Mouse (Mus musculus) neural tube, embryonic 13.5 days (tissue): ENCODE measurements around the gene Kank2. TPM values are rescaled to one million over a fixed set of nuclear protein-coding genes. Genes with fewer than 3 reads are reported as not detected.

Experiments used
- ATAC-seq: fragments of 200-750 bp; cut with Nextera tagmentation; 2 replicates; pipeline ENCODE4 v1.8.0; 2017; ENCODE audit warnings: low read depth, mild to moderate bottlenecking, moderate TSS enrichment, moderate library complexity
- H3K27ac ChIP-seq: fragments of 300-500 bp; sonication (generic); replicated peaks from 2 replicates; pipeline ENCODE4 v1.5.1; 2015; ENCODE audit warnings: moderate library complexity, mild to moderate bottlenecking, inconsistent platforms
- H3K27me3 ChIP-seq: fragments of 300-500 bp; sonication (generic); 2 replicates; pipeline ENCODE4 v1.6.1; 2015; ENCODE audit warnings: mild to moderate bottlenecking, inconsistent platforms
- H3K36me3 ChIP-seq: fragments of 300-500 bp; sonication (generic); 2 replicates; pipeline ENCODE4 v1.6.1; 2015; ENCODE audit warnings: mild to moderate bottlenecking, inconsistent platforms
- H3K4me1 ChIP-seq: fragments of 300-500 bp; sonication (generic); replicated peaks from 2 replicates; pipeline ENCODE4 v1.6.1; 2015; ENCODE audit warnings: inconsistent platforms
- H3K4me2 ChIP-seq: fragments of 300-500 bp; sonication (generic); 2 replicates; pipeline ENCODE4 v1.6.1; 2015; ENCODE audit warnings: inconsistent platforms, mild to moderate bottlenecking, moderate library complexity
- H3K4me3 ChIP-seq: fragments of 300-500 bp; sonication (generic); 2 replicates; pipeline ENCODE4 v1.5.1; 2015; ENCODE audit warnings: mild to moderate bottlenecking, inconsistent platforms
- H3K9ac ChIP-seq: fragments of 300-500 bp; sonication (generic); 2 replicates; pipeline ENCODE4 v1.6.1; 2015; ENCODE audit warnings: moderate library complexity, mild to moderate bottlenecking, inconsistent platforms
- H3K9me3 ChIP-seq: fragments of 300-500 bp; sonication (generic); 2 replicates; pipeline ENCODE4 v1.6.1; 2016; ENCODE audit warnings: inconsistent platforms
- WGBS: fragments of 180-500 bp; shearing (Covaris S2); methylation state at CpG from one replicate; pipeline ENCODE4 v1.1.7; 2015; 5-methylcytosine and 5-hydroxymethylcytosine counted together
- polyA plus RNA-seq: library from polyadenylated mRNA; unstranded; fragments of >200 nt; fragmentation: Nextera tagmentation; extraction: Ambion mirVana; gene quantifications from 2 replicates; pipeline ENCODE4 v1.2.1, GENCODE M21; 2015

Gene Kank2
- polyA plus RNA-seq, 1 experiment from 2014 or later: 5.9 TPM

DNA sequence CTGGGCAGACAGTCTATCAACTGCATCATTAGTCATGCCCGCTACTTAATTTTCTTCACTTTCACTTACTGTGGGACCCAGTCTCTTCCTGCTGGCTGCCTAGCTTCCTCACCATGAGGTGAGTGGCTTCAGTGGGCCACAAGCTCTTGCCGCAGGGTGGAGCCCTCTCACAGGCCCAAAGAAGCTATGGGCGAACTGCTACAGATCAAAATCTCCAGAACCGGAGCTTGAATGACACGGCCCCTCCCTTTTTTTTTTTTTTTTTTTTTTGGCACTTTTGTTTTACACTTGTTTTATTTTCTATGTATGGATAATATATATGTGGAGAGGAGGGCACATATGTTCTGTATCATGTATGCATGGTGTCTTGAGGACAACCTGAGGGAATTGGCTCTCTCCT, 12.6 kb upstream of the Kank2 start:
- no peaks in the 10 kb centered on the region for H3K27me3 ChIP-seq
- no peak overlapping the region for H3K9ac ChIP-seq
- H3K4me3 ChIP-seq: no peak overlapping the region
- H3K4me2 ChIP-seq: no peak overlapping the region
- no peak for ATAC-seq
- H3K36me3 ChIP-seq: no peaks in the 10 kb centered on the region
- H3K9me3 ChIP-seq: no peaks in the 10 kb centered on the region
- no peaks in the 10 kb centered on the region for H3K4me1 ChIP-seq
- no peak overlapping the region for H3K27ac ChIP-seq
- 86% methylated on average over 4 of the region's 5 CpGs for WGBS

DNA sequence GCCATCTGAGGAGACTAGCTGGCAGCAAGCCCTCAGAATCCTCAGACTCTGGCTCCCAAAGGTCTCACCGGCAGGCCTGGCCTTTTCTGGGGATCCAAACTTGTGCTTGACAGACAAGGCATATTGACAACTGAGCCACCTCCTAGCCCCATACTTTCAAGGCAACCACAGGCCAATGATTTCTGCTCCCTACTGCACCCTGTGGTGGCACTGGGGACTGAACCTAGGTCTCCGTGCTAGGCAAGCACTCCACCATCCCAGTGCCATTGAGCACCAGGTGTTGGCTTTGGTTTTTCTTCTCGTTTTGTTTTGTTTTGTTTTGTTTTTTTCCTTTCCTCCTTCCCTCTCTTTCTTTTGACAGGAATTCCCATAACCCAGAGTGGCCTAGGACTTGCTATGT, 10.0 kb upstream of the Kank2 start:
- H3K4me2 ChIP-seq: no peak overlapping the region
- no peaks in the 10 kb centered on the region for H3K27me3 ChIP-seq
- no peaks in the 10 kb centered on the region for H3K36me3 ChIP-seq
- 65% methylated on average over 3 of the region's 3 CpGs for WGBS
- ATAC-seq: no peak
- H3K4me1 ChIP-seq: 0 out of 2 replicates have a peak, but pooled peaks cover 3% of the 10 kb centered on the region
- no peak overlapping the region for H3K4me3 ChIP-seq
- no peak overlapping the region for H3K9ac ChIP-seq
- H3K9me3 ChIP-seq: no peaks in the 10 kb centered on the region
- no peak overlapping the region for H3K27ac ChIP-seq

DNA sequence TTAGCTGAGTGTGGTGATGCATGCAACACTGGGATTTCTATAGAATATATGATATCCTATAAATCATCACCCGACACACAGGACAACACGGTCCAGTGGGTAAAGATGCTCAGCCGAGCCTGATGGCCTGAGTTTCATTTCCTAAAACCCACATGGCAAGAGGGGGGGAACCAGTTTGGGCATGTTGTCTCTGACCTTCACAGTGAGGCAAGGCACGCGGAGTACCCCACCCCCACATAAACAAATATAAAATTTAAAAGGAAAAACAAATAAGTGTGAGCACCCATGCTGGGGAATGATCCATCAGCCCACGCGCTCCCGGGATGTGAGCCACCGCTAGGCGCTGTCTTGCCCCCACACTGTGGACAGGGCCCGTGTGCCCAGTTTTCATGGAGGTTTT, 8.4 kb upstream of the Kank2 start:
- ATAC-seq: no peak
- Histone ChIP-seq H3K27me3 (no peaks in the 10 kb centered on the region), H3K27ac (no peak overlapping the region), H3K4me2 (no peak overlapping the region), H3K4me3 (no peak overlapping the region), H3K36me3 (no peaks in the 10 kb centered on the region), H3K9ac (no peak overlapping the region), H3K9me3 (no peaks in the 10 kb centered on the region), H3K4me1 (0 out of 2 replicates have a peak, but pooled peaks cover 3% of the 10 kb centered on the region)
- 79% methylated on average over 11 of the region's 11 CpGs for WGBS

DNA sequence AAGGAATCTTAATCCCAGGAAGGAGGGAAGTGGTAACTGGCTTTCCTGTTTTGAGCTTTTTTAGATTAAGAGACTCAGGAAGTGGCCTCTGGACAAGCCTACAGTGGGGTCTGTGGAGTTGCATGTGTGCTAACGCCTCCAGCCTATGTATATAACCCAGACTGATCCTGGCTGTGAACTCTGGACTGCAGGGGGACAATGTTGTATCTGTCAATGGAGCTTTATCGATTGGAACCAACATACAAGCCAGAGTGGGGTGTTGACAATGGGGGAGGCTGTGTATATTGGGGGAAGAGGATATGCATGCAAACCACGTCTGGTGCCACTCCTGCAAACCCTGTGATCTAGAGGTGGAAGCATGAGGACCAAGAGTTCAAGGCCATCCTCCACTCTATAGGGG, 7.8 kb upstream of the Kank2 start:
- Histone ChIP-seq H3K27me3 (no peaks in the 10 kb centered on the region), H3K4me2 (no peak overlapping the region), H3K27ac (no peak overlapping the region), H3K9ac (no peak overlapping the region), H3K36me3 (no peaks in the 10 kb centered on the region), H3K9me3 (no peaks in the 10 kb centered on the region), H3K4me1 (0 out of 2 replicates have a peak, but pooled peaks cover 3% of the 10 kb centered on the region), H3K4me3 (no peak overlapping the region)
- WGBS: 63% methylated on average over 3 of the region's 3 CpGs
- no peak for ATAC-seq

DNA sequence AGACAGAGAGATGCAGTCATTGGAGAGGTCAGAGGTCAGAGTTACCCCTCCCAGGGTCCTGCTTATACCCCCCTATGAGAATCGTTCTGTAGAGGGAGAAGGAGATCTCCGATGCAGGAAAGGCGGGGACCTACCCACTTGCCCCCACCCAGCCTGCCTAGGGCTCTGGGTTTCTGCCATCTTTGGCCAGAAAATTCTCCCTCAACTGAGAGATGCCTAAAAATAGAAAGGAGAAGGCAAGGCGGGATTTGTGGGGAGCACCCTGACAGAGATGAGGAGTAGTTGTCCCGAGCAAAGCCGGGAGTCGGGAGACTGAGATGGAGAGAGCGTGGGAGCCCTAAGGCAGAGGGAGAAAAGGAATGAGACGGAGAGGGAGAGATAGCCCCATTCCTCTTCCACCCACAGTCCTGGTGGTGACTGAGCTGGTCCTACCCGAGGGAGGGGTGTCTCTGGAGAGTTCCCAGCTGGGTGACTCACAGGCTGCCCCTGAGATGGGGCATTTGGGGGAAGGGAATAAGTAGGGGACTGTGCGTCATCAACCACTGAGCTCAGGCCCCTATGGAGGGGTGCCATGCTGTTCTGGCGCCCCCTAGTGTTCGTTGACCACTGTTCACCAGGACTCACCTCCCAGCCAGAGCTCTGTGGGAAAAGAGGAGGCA, 5.6 kb upstream of the Kank2 start:
- H3K4me1 ChIP-seq: 0 out of 2 replicates have a peak, but pooled peaks cover 3% of the 10 kb centered on the region
- H3K36me3 ChIP-seq: no peaks in the 10 kb centered on the region
- ATAC-seq: peak; percentile 92
- H3K4me2 ChIP-seq: no peak overlapping the region
- no peaks in the 10 kb centered on the region for H3K9me3 ChIP-seq
- no peaks in the 10 kb centered on the region for H3K27me3 ChIP-seq
- H3K9ac ChIP-seq: peak overlapping the region; percentile 35; the same call in 1 of the 2 replicates
- no peak overlapping the region for H3K4me3 ChIP-seq
- H3K27ac ChIP-seq: no peak overlapping the region
- 46% methylated on average over 13 of the region's 13 CpGs for WGBS

DNA sequence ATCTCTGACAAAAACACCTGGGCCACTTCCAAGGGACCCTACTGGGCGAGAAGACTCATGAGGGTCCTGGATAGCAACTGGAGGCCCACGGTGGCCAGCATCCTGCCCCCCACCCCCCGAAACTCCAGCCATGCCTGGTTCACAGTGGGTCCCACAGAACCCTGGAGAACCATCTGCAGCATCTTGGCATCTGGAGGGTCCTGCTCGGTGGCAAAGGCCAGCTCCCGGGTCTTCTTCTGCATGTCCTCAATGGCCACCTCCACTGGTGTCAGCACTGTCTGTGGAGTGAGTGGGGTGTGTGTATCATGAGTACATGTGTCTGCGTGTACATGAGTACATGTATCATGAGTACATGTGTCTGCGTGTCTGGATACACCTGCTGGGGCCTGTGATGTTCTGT, 3.0 kb upstream of the Kank2 start:
- Histone ChIP-seq H3K27me3 (peaks cover 5% of the 10 kb centered on the region; the same call in 1 of the 2 replicates), H3K9ac (no peak overlapping the region), H3K4me2 (no peak overlapping the region), H3K36me3 (no peaks in the 10 kb centered on the region), H3K4me3 (no peak overlapping the region), H3K27ac (no peak overlapping the region), H3K4me1 (peaks cover 25% of the 10 kb centered on the region), H3K9me3 (no peaks in the 10 kb centered on the region)
- no peak for ATAC-seq
- 93% methylated on average over 7 of the region's 7 CpGs for WGBS

DNA sequence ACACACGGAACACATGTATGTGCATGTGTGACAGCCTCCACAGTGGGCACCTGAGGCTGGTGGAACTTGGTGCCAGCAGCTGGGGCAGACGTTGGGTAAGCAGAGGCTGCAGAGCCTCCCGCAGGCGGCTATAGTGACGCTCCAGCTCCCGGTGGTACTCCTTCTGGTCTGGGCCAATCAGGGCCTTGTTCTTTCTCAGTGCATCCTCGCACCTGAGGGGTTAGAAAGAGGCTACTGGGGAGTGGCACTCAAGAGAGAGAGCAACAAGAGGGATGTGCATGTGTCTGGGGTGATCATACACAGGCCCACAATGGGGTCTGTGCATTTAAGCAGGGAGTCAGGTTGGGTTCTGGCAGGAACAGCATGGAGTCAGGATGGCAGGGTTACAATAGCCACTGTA, 2.6 kb upstream of the Kank2 start:
- WGBS: 78% methylated on average over 7 of the region's 7 CpGs
- peaks cover 30% of the 10 kb centered on the region for H3K4me1 ChIP-seq
- no peak for ATAC-seq
- H3K36me3 ChIP-seq: no peaks in the 10 kb centered on the region
- H3K4me2 ChIP-seq: no peak overlapping the region
- H3K27me3 ChIP-seq: peaks cover 5% of the 10 kb centered on the region; the same call in 1 of the 2 replicates
- H3K4me3 ChIP-seq: no peak overlapping the region
- H3K9ac ChIP-seq: no peak overlapping the region
- no peak overlapping the region for H3K27ac ChIP-seq
- H3K9me3 ChIP-seq: no peaks in the 10 kb centered on the region

DNA sequence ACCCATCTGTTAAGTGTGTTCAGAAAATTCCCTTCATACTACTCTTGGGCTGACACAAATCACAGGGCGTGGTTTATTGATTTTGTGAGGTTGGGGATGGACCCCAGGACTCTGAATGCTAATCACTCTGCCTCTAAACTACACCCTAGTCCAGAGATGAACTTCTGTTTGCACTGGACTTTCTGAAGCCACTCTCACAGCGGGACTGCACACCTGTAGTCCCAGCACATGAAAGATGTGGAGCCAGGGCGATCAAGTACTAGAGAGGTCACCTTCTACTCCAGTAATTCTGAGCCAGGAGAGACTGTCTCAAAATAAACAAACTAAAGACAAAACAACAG, 436 bp upstream of the Kank2 start:
- peak overlapping the region; percentile 76 for H3K4me2 ChIP-seq
- no peaks in the 10 kb centered on the region for H3K9me3 ChIP-seq
- 0 out of 2 replicates have a peak, but pooled peaks cover 8% of the 10 kb centered on the region for H3K36me3 ChIP-seq
- ATAC-seq: no peak
- H3K9ac ChIP-seq: peak overlapping the region; percentile 73; the same call in 1 of the 2 replicates
- peaks cover 34% of the 10 kb centered on the region for H3K4me1 ChIP-seq
- H3K27ac ChIP-seq: no peak overlapping the region; the same call in 1 of the 2 replicates
- WGBS: 57% methylated on average over 3 of the region's 3 CpGs
- H3K4me3 ChIP-seq: peak overlapping the region; percentile 61
- H3K27me3 ChIP-seq: peaks cover 5% of the 10 kb centered on the region; the same call in 1 of the 2 replicates

DNA sequence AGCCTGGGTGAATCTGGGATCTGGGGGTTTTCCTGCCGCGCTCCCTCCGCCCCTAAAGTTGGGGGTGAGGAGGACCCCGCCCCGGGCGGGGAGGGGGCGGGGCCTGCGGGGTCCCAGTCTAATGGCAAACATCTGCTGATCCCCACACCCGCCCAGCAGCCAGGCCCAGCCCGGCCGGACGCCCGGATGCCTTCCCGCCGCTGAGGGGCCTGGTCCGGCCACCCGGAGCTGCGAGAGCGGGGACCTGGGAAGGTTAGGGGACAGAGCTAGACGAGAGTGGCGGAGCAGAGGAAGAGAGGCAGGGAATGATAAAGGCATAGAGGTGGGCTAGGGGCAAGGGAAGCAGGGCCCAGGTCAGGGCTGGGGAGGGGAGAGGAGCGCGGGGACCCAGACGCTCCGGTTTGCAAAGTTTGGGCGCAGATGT, 611 bp downstream of the Kank2 start:
- Histone ChIP-seq H3K4me2 (peak overlapping the region; percentile 76), H3K4me3 (peak overlapping the region; percentile 61), H3K9me3 (no peaks in the 10 kb centered on the region), H3K27me3 (peaks cover 5% of the 10 kb centered on the region; the same call in 1 of the 2 replicates), H3K4me1 (peaks cover 37% of the 10 kb centered on the region), H3K36me3 (peaks cover 14% of the 10 kb centered on the region; the same call in 1 of the 2 replicates), H3K27ac (peak overlapping the region; percentile 71), H3K9ac (peak overlapping the region; percentile 73)
- ATAC-seq: peak; percentile 69
- WGBS: 2% methylated on average over 23 of the region's 26 CpGs

DNA sequence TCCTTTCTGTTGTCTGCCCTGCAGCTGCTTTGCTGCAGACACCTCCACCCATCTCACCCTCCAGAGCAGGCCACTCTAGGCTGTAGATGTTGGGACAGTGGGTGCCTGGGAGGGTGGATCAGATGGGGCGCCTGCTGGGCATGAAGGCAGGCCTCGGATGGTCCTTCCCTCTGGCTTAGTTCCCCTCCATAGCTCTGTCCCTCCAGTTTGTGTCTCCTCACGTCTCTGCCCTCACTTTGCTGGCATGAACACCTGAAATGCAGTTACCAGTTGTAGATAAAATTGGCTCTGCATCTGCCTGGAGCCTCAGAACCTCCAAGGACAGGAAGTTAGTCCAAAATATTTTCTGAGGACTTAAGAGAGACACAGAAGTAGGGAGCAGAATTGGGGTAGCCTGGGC, 1.6 kb downstream of the Kank2 start:
- H3K4me3 ChIP-seq: peak overlapping the region; percentile 5; the same call in 1 of the 2 replicates
- no peak overlapping the region for H3K27ac ChIP-seq
- no peak for ATAC-seq
- peaks cover 47% of the 10 kb centered on the region for H3K4me1 ChIP-seq
- H3K9me3 ChIP-seq: no peaks in the 10 kb centered on the region
- H3K27me3 ChIP-seq: peaks cover 5% of the 10 kb centered on the region; the same call in 1 of the 2 replicates
- H3K36me3 ChIP-seq: peaks cover 14% of the 10 kb centered on the region; the same call in 1 of the 2 replicates
- WGBS: 70% methylated on average over 3 of the region's 3 CpGs
- H3K4me2 ChIP-seq: peak overlapping the region; percentile 76
- H3K9ac ChIP-seq: no peak overlapping the region

DNA sequence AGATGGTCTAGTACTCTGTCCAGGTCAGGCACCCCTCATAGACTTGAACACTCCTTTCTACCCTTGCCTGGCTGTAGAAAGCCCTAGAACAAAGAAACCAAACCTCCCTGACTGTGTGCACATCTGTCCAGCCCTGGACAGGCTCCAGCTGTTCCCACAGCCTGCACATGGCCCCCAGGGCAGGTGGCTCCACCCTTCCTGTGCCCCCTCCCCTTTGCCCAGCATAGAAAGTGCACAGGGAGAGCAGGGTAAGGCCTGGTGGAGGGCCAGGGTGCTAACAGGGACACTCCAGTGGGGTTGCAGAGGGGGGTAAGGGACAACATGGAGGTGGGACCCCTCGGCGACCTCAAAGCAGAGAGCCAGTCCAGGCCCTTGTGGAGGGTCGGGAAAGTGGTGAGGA, 2.3 kb downstream of the Kank2 start:
- whole genome bisulfite sequencing: 70% methylated on average over 3 of the region's 3 CpGs

DNA sequence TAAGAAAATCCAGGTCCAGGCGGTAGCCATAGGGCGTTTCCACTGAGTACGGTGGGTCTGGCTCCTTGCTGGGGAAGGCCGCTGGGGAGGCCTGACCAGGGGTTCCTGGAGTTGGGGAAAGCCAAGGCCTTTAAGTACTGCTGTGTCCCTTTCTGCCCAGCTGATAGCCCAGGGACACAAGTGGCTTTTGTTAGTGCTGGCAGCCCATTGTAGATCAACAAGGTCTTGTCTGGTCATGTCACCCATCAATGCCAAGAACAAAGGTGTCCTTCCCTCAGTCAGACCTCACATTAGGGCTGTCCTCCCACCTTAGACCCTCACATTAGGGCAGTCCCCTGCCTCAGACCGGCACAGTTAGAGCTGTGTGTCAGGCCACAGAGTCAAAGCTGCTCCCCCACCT, 3.0 kb downstream of the Kank2 start:
- Histone ChIP-seq H3K27ac (no peak overlapping the region), H3K4me2 (peak overlapping the region; percentile 76), H3K27me3 (peaks cover 5% of the 10 kb centered on the region; the same call in 1 of the 2 replicates), H3K36me3 (peaks cover 14% of the 10 kb centered on the region; the same call in 1 of the 2 replicates), H3K9me3 (no peaks in the 10 kb centered on the region), H3K4me3 (no peak overlapping the region), H3K4me1 (peaks cover 52% of the 10 kb centered on the region), H3K9ac (no peak overlapping the region)
- WGBS: 74% methylated on average over 5 of the region's 5 CpGs
- no peak for ATAC-seq

More for the DNA sequence above, 2.3 kb downstream of the Kank2 start:
- Histone ChIP-seq H3K9ac (peak overlapping the region; percentile 22; the same call in 1 of the 2 replicates), H3K4me2 (peak overlapping the region; percentile 76), H3K27me3 (peaks cover 5% of the 10 kb centered on the region; the same call in 1 of the 2 replicates), H3K4me3 (no peak overlapping the region), H3K4me1 (peaks cover 52% of the 10 kb centered on the region), H3K27ac (peak overlapping the region; percentile 55; the same call in 1 of the 2 replicates), H3K9me3 (no peaks in the 10 kb centered on the region), H3K36me3 (peaks cover 14% of the 10 kb centered on the region; the same call in 1 of the 2 replicates)
- ATAC-seq: no peak
